Mouse (Mus musculus) heart, embryonic 10.5 days (tissue): ENCODE data around the gene Slc25a19. TPM values are rescaled to one million over a fixed set of nuclear protein-coding genes. Genes with fewer than 3 reads are reported as not detected.

Experiments used
- DNase-seq: peaks from one replicate; pipeline ENCODE4 v3.0.0-alpha.2; 2017; ENCODE audit warnings: low spot score
- H3K27ac ChIP-seq: fragments of 300-500 bp; sonication (generic); 2 replicates; pipeline ENCODE4 v1.5.1; 2016; ENCODE audit warnings: mild to moderate bottlenecking
- H3K27me3 ChIP-seq: fragments of 300-500 bp; sonication (generic); 2 replicates; pipeline ENCODE4 v1.6.1; 2016; ENCODE audit warnings: mild to moderate bottlenecking; ENCODE audit not compliant: poor library complexity, insufficient read depth, severe bottlenecking
- H3K36me3 ChIP-seq: fragments of 300-500 bp; sonication (generic); 2 replicates; pipeline ENCODE4 v1.6.1; 2016; ENCODE audit warnings: mild to moderate bottlenecking, moderate library complexity
- H3K4me1 ChIP-seq: fragments of 300-500 bp; sonication (generic); 2 replicates; pipeline ENCODE4 v1.6.1; 2016; ENCODE audit warnings: mild to moderate bottlenecking
- H3K4me3 ChIP-seq: fragments of 300-500 bp; sonication (generic); 2 replicates; pipeline ENCODE4 v1.5.1; 2016; ENCODE audit warnings: mild to moderate bottlenecking, moderate library complexity
- H3K9me3 ChIP-seq: fragments of 300-500 bp; sonication (generic); 2 replicates; pipeline ENCODE4 v1.6.1; 2016; ENCODE audit warnings: mild to moderate bottlenecking, moderate library complexity
- WGBS: fragments of 180-500 bp; shearing (Covaris S2); methylation state at CpG from one replicate; pipeline ENCODE4 v1.1.7; 2016; 5-methylcytosine and 5-hydroxymethylcytosine counted together
- polyA plus RNA-seq: library from polyadenylated mRNA; unstranded; fragments of >200 nt; fragmentation: Nextera tagmentation; extraction: Ambion mirVana; gene quantifications from 2 replicates; pipeline ENCODE4 v1.2.1, GENCODE M21; 2016

Gene Slc25a19
- polyA plus RNA-seq, 1 experiment from 2014 or later = 33.5 TPM

DNA sequence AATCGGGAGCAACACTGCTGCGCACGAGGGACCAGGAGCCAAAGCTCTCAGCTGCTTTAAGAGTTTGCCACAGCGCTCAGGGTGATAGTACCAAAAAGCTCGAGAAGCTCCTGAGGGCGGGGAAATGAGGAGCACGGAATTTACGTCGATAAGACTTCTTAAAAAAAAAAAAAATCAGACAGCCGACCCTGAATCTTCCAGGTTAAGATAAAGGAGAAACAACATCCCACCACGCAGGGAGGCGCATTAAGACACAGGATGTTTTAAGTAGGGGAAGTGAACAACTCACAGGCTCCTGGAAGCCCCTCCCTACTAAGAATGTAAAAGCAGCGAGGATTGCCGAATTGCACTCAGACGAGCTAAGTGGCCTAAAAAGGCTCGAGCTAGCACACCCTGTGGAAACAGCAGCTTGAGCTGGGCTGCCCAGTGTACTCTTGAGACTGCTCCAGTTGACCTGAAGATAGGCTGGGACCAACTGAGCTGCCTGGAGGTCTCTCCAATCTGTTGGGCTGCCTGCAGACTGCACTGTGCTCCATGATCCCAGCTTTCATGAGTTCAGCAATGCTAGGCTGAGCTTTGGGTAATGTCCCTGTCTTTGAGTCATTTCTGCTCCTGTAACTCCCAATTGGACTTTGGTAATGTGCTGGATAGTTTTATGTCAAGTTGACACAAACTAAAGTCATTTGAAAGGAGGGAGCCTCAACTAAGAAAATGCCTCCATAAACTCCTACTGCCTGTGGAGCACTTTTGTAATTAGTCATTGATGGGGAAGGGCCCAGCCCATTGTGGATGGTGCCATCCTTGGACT, 14.8 kb downstream of the Slc25a19 start:
- Histone ChIP-seq H3K27ac (peak overlapping the region; percentile 93), H3K9me3 (no peaks in the 10 kb centered on the region), H3K36me3 (peaks cover 50% of the 10 kb centered on the region), H3K4me1 (peaks cover 38% of the 10 kb centered on the region), H3K4me3 (peak overlapping the region; percentile 76), H3K27me3 (no peaks in the 10 kb centered on the region)
- under 1% methylated on average over 16 of the region's 16 CpGs for WGBS
- DNase-seq = no peak

DNA sequence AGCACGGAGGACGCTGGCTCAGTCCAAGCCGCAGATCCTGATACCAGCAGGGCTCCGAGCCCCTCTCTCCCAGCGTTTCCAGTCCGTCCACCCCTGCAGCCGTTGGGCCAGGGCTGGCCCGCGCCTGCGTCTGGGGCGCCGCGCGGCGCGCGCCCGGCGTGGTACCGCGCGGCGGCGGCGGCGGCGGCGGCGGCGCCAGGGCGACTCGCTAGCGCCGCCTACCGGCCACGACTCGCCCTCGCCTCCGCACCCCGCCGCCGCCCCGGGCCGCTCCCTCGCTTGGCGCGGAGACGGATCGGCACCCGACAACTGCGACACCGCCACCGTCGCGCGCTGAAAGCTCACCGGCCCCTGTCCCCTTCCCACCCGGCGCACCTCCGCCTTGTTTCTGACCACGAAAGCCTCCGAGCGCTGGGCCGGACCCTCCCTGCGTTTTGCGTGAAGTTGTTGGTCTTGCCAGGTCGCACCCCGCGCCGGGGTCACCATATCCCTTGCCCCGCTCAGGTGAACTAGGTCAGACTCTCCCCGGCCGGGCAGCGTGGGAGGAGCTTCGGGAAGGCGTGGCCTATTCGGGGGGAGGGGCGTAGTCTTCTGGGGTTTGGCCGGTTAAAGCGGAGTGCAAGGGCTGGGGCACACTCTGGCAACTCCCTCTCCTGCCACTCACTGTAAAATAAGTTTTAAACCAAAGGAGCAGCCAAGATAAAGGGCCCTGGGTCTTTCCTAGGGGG, 15.5 kb downstream of the Slc25a19 start, which contains the start of gene Mif4gd:
TSS of gene Mif4gd (minus strand) at position 560 of the 728 bp plus-strand sequence.
- DNase-seq = peak; percentile 96
- Histone ChIP-seq H3K36me3 (peaks cover 52% of the 10 kb centered on the region), H3K27me3 (no peaks in the 10 kb centered on the region), H3K4me1 (peaks cover 37% of the 10 kb centered on the region), H3K27ac (peak within 1 kb of the TSS; percentile 93), H3K4me3 (peak within 1 kb of the TSS; percentile 76), H3K9me3 (no peaks in the 10 kb centered on the region)
- under 1% methylated on average over 65 of the region's 80 CpGs for WGBS

- Histone ChIP-seq H3K4me1 (peaks cover 32% of the 10 kb centered on the region), H3K27ac (peak overlapping the region; percentile 93), H3K36me3 (peaks cover 53% of the 10 kb centered on the region), H3K4me3 (peak overlapping the region; percentile 76), H3K9me3 (no peaks in the 10 kb centered on the region), H3K27me3 (no peaks in the 10 kb centered on the region)
- DNase-seq = no peak
- 3% methylated on average over 13 of the region's 13 CpGs for WGBS
These were observed 16.1 kb downstream of the Slc25a19 start for GRCm38 (mm10) chr11:115612059-115612409.

DNA sequence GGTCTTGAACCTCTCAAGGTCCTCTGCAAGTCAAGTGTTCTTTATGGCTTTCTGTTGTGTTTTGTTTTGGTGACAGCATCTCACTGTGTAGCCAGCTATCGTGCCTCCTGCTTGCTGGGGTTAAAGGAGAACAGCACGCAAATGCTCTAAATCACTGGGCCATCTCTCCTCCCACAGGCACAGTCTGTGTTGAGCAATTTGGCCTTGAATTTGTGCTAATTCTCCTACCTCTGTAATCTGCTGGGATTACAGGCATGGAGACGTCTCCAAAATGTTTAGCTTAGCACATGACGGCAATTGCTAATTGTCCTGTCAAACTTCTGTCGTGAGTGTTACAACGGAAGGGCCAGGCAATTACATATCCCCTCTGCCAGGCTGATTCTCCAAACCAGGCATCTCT, 16.9 kb downstream of the Slc25a19 start:
- H3K36me3 ChIP-seq = peaks cover 55% of the 10 kb centered on the region
- WGBS = 74% methylated on average over 6 of the region's 6 CpGs

GRCm38 (mm10) chr11:115609576-115609975, 18.5 kb downstream of the Slc25a19 start:
- Histone ChIP-seq H3K27me3 (no peaks in the 10 kb centered on the region), H3K4me1 (peaks cover 32% of the 10 kb centered on the region), H3K27ac (no peak overlapping the region), H3K36me3 (peaks cover 49% of the 10 kb centered on the region), H3K9me3 (no peaks in the 10 kb centered on the region), H3K4me3 (no peak overlapping the region)
- no peak for DNase-seq
- 61% methylated on average over 3 of the region's 3 CpGs for WGBS

More for the DNA sequence above, 16.9 kb downstream of the Slc25a19 start:
- H3K9me3 ChIP-seq = no peaks in the 10 kb centered on the region
- DNase-seq = no peak
- H3K4me3 ChIP-seq = peak overlapping the region; percentile 76; the same call in 1 of the 2 replicates
- H3K27me3 ChIP-seq = no peaks in the 10 kb centered on the region
- no peak overlapping the region for H3K27ac ChIP-seq
- H3K4me1 ChIP-seq = peaks cover 29% of the 10 kb centered on the region

DNA sequence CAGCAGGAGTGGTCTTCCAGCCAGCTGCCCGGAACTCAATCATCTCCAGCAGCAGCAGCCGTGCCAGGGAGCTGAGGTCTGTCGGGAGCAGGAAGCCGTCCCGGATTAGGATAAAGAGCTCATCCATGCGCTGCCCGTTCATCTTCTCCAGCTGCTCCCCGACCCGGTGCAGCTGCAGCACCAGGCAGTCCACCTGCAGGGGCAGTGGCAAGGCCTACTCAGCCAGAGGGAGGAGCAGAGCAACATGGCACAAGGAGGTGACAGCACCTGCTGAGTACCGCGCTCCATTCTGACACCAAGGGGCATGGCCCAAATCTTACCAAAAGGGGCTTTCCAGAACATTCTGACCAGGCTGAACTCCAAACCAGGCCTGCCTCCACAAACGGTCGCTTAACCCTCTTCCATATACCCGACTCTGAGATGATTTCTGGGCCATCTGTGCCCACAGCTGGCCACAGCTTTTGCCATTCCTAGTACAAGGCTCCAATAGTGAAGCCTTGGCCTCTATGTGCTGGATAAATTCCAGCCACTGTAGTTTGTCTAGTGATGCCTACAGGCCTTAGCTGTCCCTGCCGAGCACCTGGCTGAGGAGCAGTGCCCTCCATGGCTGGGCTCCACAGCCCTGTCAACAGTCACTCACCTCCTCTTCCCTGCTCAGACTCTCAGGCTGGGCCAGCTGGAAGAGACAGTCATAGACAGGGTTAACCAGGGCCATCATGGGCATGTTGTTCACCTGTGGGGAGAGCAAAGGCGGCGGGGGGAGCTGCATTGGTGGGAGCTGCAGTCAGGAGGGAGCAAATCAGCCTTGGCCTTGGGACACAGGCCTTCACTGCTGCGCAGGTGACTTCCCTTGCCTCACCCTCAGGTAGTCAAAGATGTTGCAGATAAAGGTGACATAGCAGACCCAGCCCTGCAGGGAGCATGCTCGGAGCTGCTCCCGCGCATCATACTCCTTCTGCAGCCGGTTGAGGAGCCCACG, 19.4 kb downstream of the Slc25a19 start:
- Histone ChIP-seq H3K27me3 (no peaks in the 10 kb centered on the region), H3K4me3 (no peak overlapping the region), H3K4me1 (peaks cover 26% of the 10 kb centered on the region), H3K9me3 (no peaks in the 10 kb centered on the region), H3K27ac (no peak overlapping the region), H3K36me3 (peaks cover 46% of the 10 kb centered on the region)
- WGBS = 79% methylated on average over 23 of the region's 23 CpGs
- DNase-seq = no peak

DNA sequence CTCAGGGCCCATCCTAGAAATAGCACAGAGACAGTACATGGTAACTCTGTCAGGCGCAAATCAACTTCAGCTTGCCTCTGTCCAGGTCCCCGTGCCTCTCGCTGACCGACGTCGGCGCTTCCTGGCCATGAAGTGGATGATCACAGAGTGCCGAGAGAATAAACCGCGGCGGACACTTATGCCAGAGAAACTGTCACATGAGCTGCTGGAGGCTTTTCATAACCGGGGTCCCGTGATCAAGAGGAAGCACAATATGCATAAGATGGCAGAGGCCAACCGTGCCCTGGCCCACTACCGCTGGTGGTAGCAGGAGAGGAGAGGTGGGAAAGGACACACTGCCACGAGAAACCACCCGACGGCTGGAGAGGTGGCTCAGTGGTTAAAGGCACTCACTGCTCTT, 21.4 kb downstream of the Slc25a19 start:
- H3K36me3 ChIP-seq = peaks cover 46% of the 10 kb centered on the region

DNA sequence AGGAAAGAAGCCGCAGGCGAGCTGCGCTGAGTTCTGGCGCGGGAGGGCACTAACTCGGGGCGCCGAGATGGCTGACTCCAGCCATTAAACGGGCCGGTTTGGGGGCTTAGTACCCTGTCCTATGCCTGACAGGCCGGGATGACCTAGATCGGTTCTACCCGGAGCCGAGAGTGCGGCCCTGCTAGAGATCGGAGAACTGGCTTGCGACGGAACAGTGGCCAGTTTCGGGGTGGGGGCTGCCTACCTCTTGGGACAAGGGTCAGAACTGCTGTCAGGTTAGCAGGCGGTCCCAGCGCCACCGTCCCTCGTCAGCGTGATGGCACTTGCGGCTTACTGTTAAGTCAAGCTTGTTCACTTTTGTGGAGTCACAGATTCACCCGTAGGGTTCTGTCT, 23.8 kb downstream of the Slc25a19 start:
- Histone ChIP-seq H3K36me3 (peaks cover 46% of the 10 kb centered on the region), H3K27me3 (no peaks in the 10 kb centered on the region), H3K27ac (peak overlapping the region; percentile 99), H3K9me3 (no peaks in the 10 kb centered on the region), H3K4me1 (peaks cover 47% of the 10 kb centered on the region), H3K4me3 (peak overlapping the region; percentile 87)
- under 1% methylated on average over 26 of the region's 26 CpGs for WGBS
- no peak for DNase-seq

More for the DNA sequence above, 21.4 kb downstream of the Slc25a19 start:
- Histone ChIP-seq H3K27me3 (no peaks in the 10 kb centered on the region), H3K4me3 (no peak overlapping the region), H3K9me3 (no peaks in the 10 kb centered on the region), H3K4me1 (peaks cover 30% of the 10 kb centered on the region), H3K27ac (no peak overlapping the region)
- no peak for DNase-seq
- 96% methylated on average over 18 of the region's 18 CpGs for WGBS

GRCm38 (mm10) chr11:115603476-115604303, 24.4 kb downstream of the Slc25a19 start, which contains the start of the genes Mrps7 and Gga3:
Gene Mrps7 (plus strand): TSS chr11:115603925.
Gene Gga3 (minus strand): TSS chr11:115604051.
- peak within 1 kb of the TSS; percentile 99 for H3K27ac ChIP-seq
- under 1% methylated on average over 93 of the region's 93 CpGs for WGBS
- no peaks in the 10 kb centered on the region for H3K9me3 ChIP-seq
- DNase-seq = peak; percentile 93
- H3K36me3 ChIP-seq = peaks cover 44% of the 10 kb centered on the region
- H3K4me1 ChIP-seq = peaks cover 47% of the 10 kb centered on the region
- H3K27me3 ChIP-seq = no peaks in the 10 kb centered on the region
- H3K4me3 ChIP-seq = peak within 1 kb of the TSS; percentile 87

GRCm38 (mm10) chr11:115603128-115603475, 25.0 kb downstream of the Slc25a19 start:
- Histone ChIP-seq H3K27ac (peak overlapping the region; percentile 99), H3K27me3 (no peaks in the 10 kb centered on the region), H3K4me3 (peak overlapping the region; percentile 87), H3K4me1 (peaks cover 47% of the 10 kb centered on the region), H3K36me3 (peaks cover 41% of the 10 kb centered on the region), H3K9me3 (no peaks in the 10 kb centered on the region)
- DNase-seq = no peak
- WGBS = 5% methylated on average over 15 of the region's 15 CpGs

GRCm38 (mm10) chr11:115601174-115601573, 26.9 kb downstream of the Slc25a19 start:
- Histone ChIP-seq H3K9me3 (no peaks in the 10 kb centered on the region), H3K27ac (no peak overlapping the region), H3K27me3 (no peaks in the 10 kb centered on the region), H3K36me3 (peaks cover 39% of the 10 kb centered on the region), H3K4me1 (peaks cover 47% of the 10 kb centered on the region), H3K4me3 (peak overlapping the region; percentile 12)
- DNase-seq = no peak
- WGBS = 74% methylated on average over 4 of the region's 4 CpGs

DNA sequence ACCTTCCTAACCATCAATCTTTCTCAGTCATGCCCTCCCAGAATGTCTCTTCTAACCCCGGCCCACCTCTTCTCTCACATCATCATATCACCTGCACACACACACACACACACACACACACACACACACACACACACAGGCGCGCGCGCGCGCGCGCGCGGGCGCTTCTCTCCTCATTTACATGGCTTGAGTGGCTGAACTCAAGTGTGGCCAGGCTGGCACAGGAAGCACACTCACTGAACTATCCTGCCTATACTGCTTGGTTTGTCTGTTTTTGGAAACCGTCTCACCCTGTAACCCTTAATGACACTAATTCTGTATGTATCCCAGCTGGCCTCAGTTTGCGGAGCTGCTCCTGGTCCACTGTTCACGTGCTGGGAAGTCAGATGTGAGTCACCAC, 27.4 kb downstream of the Slc25a19 start:
- Histone ChIP-seq H3K9me3 (no peaks in the 10 kb centered on the region), H3K27me3 (no peaks in the 10 kb centered on the region), H3K27ac (no peak overlapping the region), H3K4me3 (peak overlapping the region; percentile 12), H3K4me1 (peaks cover 47% of the 10 kb centered on the region), H3K36me3 (peaks cover 39% of the 10 kb centered on the region)
- DNase-seq = no peak
- 92% methylated on average over 15 of the region's 15 CpGs for WGBS
